Mouse (Mus musculus) lung, postnatal 0 days (tissue): ENCODE measurements around the gene Lnx2.

Experiments
- CTCF ChIP-seq: IDR thresholded peaks from 2 replicates; pipeline ENCODE4 v1.5.1; 2016; ENCODE audit warnings: antibody characterized with exemption, mild to moderate bottlenecking
- EP300 ChIP-seq: IDR thresholded peaks from 2 replicates; pipeline ENCODE4 v1.6.1; 2016; ENCODE audit warnings: antibody characterized with exemption, mild to moderate bottlenecking, control low read depth

DNA sequence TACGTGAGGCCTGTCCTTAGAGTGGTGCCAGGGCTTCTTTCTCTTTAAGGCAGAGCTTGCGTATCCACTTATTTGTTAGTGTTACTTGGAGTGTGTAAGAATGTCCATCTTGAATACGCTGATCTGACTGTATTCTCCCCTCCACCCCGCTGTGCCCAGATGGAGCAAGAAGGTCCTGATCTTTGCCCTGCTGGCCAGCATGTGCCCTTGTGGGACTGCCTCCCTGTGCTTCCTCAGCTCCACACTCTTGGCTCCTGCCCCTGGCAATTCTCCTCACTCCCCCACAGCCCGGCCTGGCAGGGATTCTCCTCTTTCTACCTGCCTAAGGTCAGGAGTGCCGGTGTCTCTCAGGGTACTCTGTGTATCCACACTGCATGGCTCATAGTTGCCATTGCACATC is 95.0 kb downstream of the Lnx2 start:
- TF ChIP-seq CTCF (no peak), EP300 (no peak)
